Mouse (Mus musculus) heart, embryonic 13.5 days (tissue): ENCODE measurements around the gene Sdhaf4. TPM values are rescaled to one million over a fixed set of nuclear protein-coding genes. Genes with fewer than 3 reads are reported as not detected.

ENCODE experiments used
- ATAC-seq: fragments of 200-750 bp; cut with Nextera tagmentation; 2 replicates; pipeline ENCODE4 v1.8.0; 2017; ENCODE audit warnings: moderate TSS enrichment; ENCODE audit not compliant: insufficient number of reproducible peaks, low FRiP score, low TSS enrichment; ENCODE audit errors: extremely low read depth
- H3K27ac ChIP-seq: fragments of 300-500 bp; sonication (generic); replicated peaks from 2 replicates; pipeline ENCODE4 v1.5.1; 2015; ENCODE audit warnings: moderate library complexity, mild to moderate bottlenecking, inconsistent platforms
- H3K27me3 ChIP-seq: fragments of 300-500 bp; sonication (generic); replicated peaks from 2 replicates; pipeline ENCODE4 v1.6.1; 2015; ENCODE audit warnings: mild to moderate bottlenecking, inconsistent platforms
- H3K36me3 ChIP-seq: fragments of 300-500 bp; sonication (generic); 2 replicates; pipeline ENCODE4 v1.6.1; 2015; ENCODE audit warnings: mild to moderate bottlenecking, inconsistent platforms
- H3K4me1 ChIP-seq: fragments of 300-500 bp; sonication (generic); 2 replicates; pipeline ENCODE4 v1.6.1; 2015; ENCODE audit warnings: inconsistent platforms
- H3K4me2 ChIP-seq: fragments of 300-500 bp; sonication (generic); 2 replicates; pipeline ENCODE4 v1.6.1; 2015; ENCODE audit warnings: inconsistent platforms, mild to moderate bottlenecking, moderate library complexity
- H3K4me3 ChIP-seq: fragments of 300-500 bp; sonication (generic); 2 replicates; pipeline ENCODE4 v1.5.1; 2015; ENCODE audit warnings: moderate library complexity, mild to moderate bottlenecking, inconsistent platforms
- H3K9ac ChIP-seq: fragments of 300-500 bp; sonication (generic); 2 replicates; pipeline ENCODE4 v1.6.1; 2015; ENCODE audit warnings: inconsistent platforms, mild to moderate bottlenecking, moderate library complexity
- H3K9me3 ChIP-seq: fragments of 300-500 bp; sonication (generic); 2 replicates; pipeline ENCODE4 v1.6.1; 2016; ENCODE audit warnings: inconsistent platforms
- WGBS: fragments of 180-500 bp; shearing (Covaris S2); methylation state at CpG from one replicate; pipeline ENCODE4 v1.1.7; 2015; ENCODE audit warnings: mixed read lengths; 5-methylcytosine and 5-hydroxymethylcytosine counted together
- polyA plus RNA-seq: library from polyadenylated mRNA; unstranded; fragments of >200 nt; fragmentation: Nextera tagmentation; extraction: Ambion mirVana; gene quantifications from 2 replicates; pipeline ENCODE4 v1.2.1, GENCODE M21; 2015

Sdhaf4 gene
- polyA plus RNA-seq, 1 experiment from 2014 or later, result 68.6 TPM

- Histone ChIP-seq H3K27ac (no peak overlapping the region), H3K4me2 (no peak overlapping the region), H3K9me3 (no peaks in the 10 kb centered on the region), H3K4me3 (no peak overlapping the region), H3K36me3 (no peaks in the 10 kb centered on the region), H3K9ac (no peak overlapping the region), H3K4me1 (no peaks in the 10 kb centered on the region), H3K27me3 (no peaks in the 10 kb centered on the region)
- ATAC-seq, result no peak
- 82% methylated on average over 15 of the region's 15 CpGs for WGBS
Measured at GRCm38 (mm10) chr1:23948778-23949699, 56.4 kb downstream of the Sdhaf4 start.

DNA sequence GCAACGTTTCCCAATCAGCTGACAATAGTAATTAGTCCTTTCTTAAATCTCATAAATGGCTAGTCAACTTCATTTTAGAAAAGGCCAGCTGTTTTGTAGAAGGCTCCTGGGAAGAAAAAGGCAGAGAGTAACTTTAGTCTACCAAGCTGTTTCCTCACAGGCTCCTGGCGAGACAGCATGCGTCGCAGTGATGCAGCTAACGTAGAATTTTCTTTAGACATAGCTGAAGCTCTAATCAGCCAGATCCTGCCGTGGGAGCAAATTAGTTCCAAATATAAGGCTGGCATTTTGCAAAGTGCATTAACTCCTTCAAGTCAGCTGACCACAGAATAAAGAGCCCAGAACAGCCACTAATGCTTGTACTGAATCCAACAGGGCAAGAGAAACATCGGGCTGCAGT is 57.2 kb downstream of the Sdhaf4 start:
- H3K9me3 ChIP-seq, result no peaks in the 10 kb centered on the region
- no peak for ATAC-seq
- WGBS, result 75% methylated on average over 7 of the region's 7 CpGs

More for the DNA sequence above, 57.2 kb downstream of the Sdhaf4 start:
- Histone ChIP-seq H3K4me1 (no peaks in the 10 kb centered on the region), H3K27me3 (no peaks in the 10 kb centered on the region), H3K27ac (no peak overlapping the region), H3K36me3 (no peaks in the 10 kb centered on the region), H3K4me2 (no peak overlapping the region), H3K4me3 (no peak overlapping the region), H3K9ac (no peak overlapping the region)

Other genes starting within 250 kb of the Sdhaf4 start
- gene B3gat2, start 243.9 kb downstream of the Sdhaf4 start, polyA plus RNA-seq, result 0.29 and 0.41 TPM in 2 replicates
- 30.1 and 35.3 TPM in 2 replicates for gene Smap1, start 83.3 kb downstream of the Sdhaf4 start, polyA plus RNA-seq
- gene Fam135a, start 94.7 kb upstream of the Sdhaf4 start, polyA plus RNA-seq, result 22.0 and 24.2 TPM in 2 replicates
- 13.1 and 13.8 TPM in 2 replicates for gene Col9a1, start 172.0 kb upstream of the Sdhaf4 start, polyA plus RNA-seq